Mouse (Mus musculus) heart, postnatal 14 days (tissue): ENCODE data around the gene Cntnap5a. TPM values are rescaled to one million over a fixed set of nuclear protein-coding genes. Genes with fewer than 3 reads are reported as not detected.
A peak's percentile ranks its signal among the peaks of the same experiment; 100 is the strongest.
"Not testable (repeated sequence)": the region's sequence is repeated elsewhere in the genome, so short reads cannot be mapped to it uniquely, and the experiment has no call there.

Experiments
- DNase-seq, 2 experiments: peaks; one replicate each; pipeline ENCODE4 v3.0.0; 2021 to 2022
- intact Hi-C: fragments of 180-260 bp; cut with DNase I; formaldehyde crosslinking; loops from one replicate; pipeline ENCODE4 v1.15.1; 2025
- total RNA-seq, 2 experiments: library from RNA; stranded (reverse); gene quantifications; 2 replicates each; pipeline ENCODE4 v1.2.3; 2021

Cntnap5a gene
- total RNA-seq, 2 experiments from 2014 or later: not detected

DNA sequence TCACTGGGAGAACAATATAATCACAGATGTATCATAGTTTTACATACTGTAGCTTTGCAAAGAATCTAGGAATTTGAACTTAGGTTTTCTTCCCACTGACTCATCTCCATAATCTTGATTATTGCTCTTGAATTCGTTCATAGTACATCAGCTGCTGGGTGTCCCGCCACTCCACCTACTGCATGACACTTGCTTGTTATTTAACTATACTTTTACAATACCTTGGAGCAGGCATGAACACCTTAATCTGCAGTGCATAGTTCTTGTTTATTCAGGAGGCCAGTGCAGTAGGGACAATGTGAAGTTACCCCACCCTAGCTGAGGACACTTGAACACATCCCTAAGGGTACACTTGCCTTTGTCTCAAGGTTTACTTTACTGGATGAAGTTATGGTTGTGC is 352.3 kb downstream of the Cntnap5a start:
- DNase-seq: no peak
- intact Hi-C loops: no loop called here

- no peak for DNase-seq
- intact Hi-C loops: no loop called here
Measured at GRCm38 (mm10) chr1:116044083-116044482, 359.5 kb downstream of the Cntnap5a start.

DNA sequence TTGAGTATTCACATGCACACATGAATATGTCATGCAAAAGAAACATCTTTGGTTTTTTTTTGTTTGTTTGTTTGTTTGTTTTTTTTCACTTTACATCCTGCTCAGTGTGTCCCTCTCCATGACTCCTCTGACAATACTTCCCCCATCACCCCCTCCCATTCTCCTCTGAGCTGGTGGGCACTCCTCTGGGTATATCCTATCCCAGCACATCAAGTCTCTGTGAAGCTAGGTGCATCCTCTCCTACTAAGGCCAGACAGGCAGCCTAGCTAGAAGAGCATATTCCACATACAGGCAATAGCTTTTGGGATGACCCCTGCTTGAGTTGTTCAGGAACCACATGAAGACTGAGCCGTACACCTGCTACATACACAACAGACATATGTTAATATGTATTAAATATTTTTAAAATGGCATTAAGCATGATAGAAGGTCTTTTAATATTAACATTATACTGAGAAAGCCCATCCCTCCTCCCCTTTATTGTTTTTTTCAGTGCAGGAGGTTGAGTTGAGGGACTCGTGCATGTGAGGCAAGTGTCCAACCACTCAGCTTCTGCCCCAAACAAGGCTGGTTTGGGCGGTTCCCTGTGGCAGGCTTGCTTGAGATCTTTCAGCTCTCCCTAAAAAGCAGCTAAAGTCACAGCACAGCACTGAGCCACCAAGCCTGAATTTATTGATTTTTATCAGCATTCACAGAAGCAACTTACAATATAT is 422.6 kb downstream of the Cntnap5a start:
- intact Hi-C loops: no loop called here
- DNase-seq: no peak

DNA sequence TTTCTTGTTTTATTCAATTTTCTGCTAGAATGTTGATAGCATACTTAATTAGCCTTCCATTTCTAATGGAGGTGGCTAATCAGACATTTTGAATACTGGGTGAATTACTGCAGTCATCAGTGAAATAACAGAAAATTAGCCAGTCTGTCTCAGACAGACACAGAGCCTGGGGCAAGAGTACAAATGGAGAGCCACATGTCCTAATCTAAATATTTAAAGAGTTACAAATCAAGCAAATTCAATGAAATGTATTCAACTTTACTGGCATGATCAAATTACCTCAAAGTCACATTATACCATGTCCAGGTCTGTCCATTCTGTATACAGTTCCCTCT is 423.1 kb downstream of the Cntnap5a start:
- intact Hi-C loops: no loop called here

DNA sequence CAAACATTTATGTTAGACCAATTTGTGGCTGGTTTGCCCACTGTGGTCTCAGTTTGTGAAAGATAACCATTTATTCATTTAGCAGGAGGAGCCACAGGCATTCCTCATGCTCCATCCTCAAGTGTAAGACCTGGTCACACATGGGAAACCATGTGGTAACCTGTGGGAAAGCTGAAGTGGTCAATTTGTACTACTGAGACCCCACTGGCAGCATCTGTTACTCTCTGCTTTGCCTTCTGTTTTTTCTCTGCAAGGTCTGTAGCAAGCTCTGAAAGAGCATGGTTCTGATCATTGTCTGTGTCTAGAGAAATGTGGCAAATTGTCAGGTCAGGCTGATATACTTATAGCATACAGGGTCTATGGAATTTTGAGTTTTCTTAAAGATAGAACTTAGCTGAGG is 423.8 kb downstream of the Cntnap5a start:
- no peak for DNase-seq
- intact Hi-C loops: no loop called here

More for the DNA sequence above, 423.1 kb downstream of the Cntnap5a start:
- DNase-seq: no peak

DNA sequence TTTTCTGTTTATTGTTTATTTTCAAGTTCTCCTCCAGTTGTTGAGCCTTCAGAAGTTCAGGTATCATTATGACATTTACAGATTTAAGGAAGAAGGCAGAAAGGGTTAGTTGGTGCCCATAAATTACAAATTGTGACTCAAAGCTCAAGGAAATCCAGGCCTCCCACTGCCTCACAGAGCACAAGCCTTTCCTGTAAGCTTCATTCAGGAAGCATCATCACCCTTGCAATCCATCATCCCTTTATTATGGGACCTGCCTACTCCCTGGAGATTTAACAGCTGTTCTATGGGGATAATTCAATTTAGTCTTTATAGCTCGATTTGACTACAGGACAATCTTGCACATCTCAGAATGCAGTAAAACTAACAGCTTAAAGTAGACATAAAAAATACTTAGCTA is 441.2 kb downstream of the Cntnap5a start:
- DNase-seq: no peak
- intact Hi-C loops: no loop called here

DNA sequence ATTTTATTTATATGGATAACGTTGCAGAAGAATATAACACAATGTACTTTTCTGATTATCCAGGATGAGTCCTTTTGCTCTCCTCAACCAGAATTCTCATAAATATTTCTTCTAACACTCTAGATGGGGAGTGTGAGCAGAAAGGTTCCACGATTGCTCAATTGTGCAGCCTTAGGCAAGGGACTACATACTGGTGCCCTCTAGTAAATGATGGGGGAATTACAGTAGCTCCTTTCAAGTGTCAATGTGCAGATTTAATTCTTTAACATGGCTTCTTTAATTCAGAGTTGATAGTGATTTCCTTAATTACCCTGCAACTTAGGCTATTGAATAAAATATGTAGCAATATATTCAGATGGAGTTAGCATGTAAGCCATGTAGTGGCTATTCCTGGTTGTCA is 442.5 kb downstream of the Cntnap5a start:
- DNase-seq: no peak
- intact Hi-C loops: no loop called here

GRCm38 (mm10) chr1:116128450-116129246 is 444.1 kb downstream of the Cntnap5a start:
- intact Hi-C loops: no loop called here

DNA sequence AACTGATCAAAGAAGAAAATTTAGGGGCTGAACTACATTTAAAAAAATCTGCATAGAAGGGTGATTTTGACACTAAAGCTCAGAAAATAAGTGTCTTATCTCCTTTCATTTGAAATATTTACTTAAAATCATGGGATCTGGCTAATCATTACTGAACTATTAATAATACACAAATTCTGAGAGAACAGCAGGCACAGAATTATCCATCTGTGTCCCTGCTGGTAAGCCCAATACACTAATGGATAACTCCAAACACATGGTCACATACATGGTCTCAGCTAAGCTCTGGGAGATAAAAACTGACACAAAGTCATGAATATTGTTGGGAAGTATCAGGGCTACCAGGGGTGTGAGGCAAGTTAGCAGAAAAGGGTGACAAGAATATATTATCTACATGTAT is 447.9 kb downstream of the Cntnap5a start:
- intact Hi-C loops: no loop called here
- DNase-seq: no peak

More at GRCm38 (mm10) chr1:116128450-116129246, 444.1 kb downstream of the Cntnap5a start:
- no peak for DNase-seq

DNA sequence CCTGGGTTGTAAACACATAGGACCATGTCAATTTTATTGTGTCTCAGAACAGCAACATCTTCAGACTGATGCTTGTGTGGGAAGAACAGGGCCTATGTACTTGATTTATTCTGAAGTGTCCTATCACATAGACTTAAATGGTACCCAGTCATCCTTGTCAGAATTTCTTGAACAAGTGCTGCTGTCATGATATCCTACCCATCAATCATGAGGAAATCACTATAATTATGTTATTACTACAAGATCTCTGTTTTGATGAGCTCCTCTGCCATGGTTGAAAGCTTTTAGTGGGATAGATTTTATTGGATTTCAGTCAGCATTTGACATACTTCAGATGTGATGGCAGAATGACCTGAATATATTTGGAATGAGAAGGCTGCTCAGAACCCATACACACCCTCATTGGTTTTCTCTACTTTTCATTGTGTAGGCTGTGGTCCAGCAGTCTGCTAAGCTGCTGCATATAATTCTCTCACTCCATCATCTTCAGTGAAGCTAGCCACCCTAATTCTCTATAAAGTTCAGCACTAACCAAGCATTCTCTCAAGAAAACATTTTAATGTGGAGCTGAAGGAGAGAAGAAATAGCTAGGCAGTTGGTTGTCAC is 465.3 kb downstream of the Cntnap5a start:
- DNase-seq: no peak
- intact Hi-C loops: no loop called here

DNA sequence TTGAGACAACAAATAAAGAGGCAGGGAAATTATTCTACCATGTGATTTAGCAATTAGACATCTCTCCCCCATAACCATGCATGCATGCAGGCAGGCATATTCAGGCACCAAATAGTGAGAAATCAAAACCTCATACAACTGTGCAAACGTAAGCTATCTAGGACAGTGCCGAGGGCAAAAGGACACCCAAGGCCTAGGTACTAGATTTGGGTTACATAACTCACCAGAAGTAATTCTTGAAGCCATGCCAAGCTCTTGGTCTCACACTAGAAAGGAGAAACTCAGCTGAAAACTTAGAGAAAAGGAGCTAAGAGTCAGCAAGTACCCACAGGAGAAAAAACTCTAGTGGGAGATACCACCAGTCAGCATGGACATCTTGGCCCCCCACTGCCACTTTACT is 499.9 kb downstream of the Cntnap5a start:
- DNase-seq: no peak
- intact Hi-C loops: no loop called here

DNA sequence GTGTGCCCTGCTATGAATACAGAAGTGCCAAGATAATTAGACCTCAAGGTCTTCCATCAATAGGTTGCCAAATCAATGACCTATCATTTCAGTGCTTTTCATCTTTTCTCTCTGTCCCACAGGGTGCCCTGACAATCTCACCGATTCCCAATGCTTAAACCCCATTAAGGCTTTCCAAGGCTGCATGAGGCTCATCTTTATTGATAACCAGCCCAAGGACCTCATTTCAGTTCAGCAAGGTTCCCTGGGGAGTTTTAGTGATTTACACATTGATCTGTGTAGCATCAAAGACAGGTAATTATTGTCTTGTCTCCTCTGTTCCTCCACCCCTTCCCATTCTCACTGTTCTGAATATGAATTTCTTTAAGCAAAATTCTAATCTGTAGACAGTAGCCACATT is 503.6 kb downstream of the Cntnap5a start:
- DNase-seq, intact Hi-C loops: not testable (repeated sequence)

DNA sequence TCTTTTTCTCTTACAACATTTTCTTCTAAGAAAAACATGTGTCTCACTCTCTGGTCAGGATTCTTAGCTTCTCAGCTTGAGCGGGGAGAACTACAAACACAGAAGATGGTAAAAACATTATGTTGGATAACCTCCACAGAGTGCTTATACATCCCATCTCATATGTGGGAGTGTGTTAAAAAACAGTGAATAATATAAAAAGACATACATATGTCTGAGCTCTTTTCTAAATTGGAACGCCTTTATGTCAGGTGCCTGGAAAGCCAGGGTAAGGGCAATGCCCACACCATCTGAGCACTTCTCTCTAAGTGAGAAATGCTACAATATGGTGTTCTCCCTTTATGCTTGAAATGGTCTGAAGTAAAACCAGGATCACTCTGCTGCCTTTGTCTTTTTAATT is 507.7 kb downstream of the Cntnap5a start:
- no peak for DNase-seq
- intact Hi-C loops: no loop called here

DNA sequence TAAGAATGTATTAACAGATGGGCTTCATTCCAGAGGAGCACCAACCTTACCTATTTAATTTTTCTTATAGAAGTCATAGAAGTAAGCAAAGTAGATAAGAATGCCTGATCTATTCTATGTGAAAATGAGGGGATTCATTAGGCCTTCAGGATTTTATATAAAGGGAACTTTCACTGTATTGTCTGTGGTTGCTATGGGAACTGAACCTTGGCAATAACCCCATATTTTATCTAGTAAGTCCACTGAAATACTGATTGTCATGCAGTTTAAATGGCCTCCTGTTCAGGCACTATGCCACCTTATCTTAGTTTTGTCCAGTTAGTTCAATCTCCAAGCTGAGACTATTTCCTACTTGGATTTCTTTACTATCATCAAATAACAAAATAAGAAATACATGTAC is 532.3 kb downstream of the Cntnap5a start:
- DNase-seq: no peak
- intact Hi-C loops: no loop called here

- intact Hi-C loops: no loop called here
- no peak for DNase-seq
Measured at GRCm38 (mm10) chr1:116240538-116240937, 556.0 kb downstream of the Cntnap5a start.

DNA sequence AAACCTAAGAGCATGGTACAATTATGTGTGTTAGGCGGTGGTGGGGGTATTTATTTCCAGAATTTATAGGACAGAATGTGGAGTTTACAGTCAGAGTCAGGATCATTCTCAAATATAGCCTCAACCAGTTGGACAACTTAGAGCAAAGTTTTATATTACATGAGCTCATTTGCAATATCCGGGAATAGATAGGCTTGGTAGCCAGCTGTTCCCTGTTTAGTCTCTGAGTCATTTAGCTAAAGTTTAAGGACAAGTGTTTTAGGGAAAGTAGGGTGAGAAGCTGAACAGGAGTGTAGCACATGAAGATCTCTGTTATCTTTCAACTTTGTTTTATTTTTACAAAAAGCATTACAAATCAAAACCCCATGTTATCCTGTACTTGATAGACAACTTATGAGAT is 559.3 kb downstream of the Cntnap5a start:
- intact Hi-C loops: no loop called here

DNA sequence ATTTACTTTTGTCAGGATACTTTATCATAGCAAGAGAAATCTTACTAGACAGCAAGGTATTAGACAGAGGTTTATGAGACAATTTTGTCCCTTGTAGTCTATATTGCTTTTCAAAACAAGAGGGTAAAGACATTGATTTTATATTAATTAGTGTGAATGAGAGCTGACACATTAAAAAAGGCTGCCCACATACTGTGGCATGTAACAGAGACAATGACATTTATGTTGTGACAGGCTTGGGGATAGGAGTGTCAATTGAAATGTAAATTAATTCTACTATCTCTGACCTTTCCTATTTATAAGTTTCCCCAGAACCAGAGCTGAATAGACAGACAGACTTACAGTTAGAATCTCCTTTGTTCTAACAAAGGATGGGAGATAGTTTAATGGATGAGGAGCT is 596.6 kb downstream of the Cntnap5a start:
- DNase-seq: no peak
- intact Hi-C loops: no loop called here

More for the DNA sequence above, 559.3 kb downstream of the Cntnap5a start:
- no peak for DNase-seq

- intact Hi-C loops: no loop called here
- DNase-seq: no peak
Measured at GRCm38 (mm10) chr1:116283968-116284367, 599.4 kb downstream of the Cntnap5a start.

DNA sequence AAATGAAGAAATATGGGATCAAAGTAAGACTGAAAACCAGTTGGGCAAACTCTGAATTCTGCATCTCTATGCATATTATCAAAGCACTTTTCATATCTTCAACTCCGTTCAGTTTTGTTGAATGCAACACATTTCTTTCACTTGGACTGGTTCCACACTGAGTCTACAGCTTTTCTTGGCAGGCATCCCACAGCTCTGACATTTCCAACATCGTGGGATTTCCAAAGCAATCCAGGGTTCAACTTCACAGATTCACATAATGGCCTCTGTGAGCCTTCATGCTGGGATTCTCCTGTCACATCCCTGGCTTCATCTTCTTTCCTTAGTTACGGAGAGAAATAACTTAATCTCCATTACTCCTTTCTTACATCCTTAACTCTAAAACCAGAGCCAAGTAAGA is 622.0 kb downstream of the Cntnap5a start:
- DNase-seq: no peak
- intact Hi-C loops: no loop called here

DNA sequence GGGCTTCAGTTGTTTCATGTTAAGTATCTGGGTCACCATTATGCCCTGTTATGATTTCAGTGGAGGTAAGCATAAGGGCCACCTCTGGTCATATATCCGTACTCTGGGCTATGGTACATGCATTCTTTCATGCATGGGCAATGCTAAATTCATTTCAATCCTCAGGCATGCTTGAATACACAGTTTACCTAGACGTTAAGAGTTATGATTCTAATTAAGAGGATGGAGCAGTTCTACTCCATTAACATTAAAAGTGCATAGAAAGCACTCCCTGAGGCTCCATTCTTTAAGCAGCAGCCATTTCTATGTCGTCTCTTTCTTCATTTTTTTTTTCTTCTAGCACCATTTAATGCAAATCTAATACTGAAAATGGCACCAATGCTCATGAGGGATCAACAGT is 627.0 kb downstream of the Cntnap5a start:
- no peak for DNase-seq
- intact Hi-C loops: no loop called here

DNA sequence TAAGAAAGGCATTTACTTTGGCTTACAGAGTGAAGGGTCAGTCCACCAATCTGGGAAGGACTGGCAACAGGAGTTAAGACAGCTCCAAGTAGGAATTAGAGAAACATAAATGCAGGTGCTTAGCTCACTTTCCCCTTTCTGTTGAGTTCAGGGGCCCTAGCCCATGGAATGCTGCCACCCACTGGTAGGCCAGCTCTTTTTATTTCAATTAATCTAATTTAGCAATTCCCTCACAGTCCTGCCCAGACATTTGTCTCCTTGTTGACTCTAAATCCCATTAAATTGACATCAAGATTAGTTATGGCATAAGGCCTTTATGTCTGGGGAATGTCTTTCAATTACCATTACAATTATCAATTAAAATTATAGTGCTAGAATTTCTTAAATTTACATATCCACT is 628.7 kb downstream of the Cntnap5a start:
- peak; percentile 4 for DNase-seq
- intact Hi-C loops: no loop called here

- DNase-seq: no peak
- intact Hi-C loops: no loop called here
Measured at GRCm38 (mm10) chr1:116324505-116324904, 639.9 kb downstream of the Cntnap5a start.
